9 mouse cellular contexts compared by ENCODE assay signal in genomic region chr5:35033068-35033467, GRCm38 (mm10). TPM values are rescaled to one million over a fixed set of nuclear protein-coding genes. Genes with fewer than 3 reads are reported as not detected.
DNase-seq lines count a peak whose midpoint lies in the region; ATAC-seq and TF ChIP-seq lines count a peak whose summit lies in the region.
"Had no signal": no experiment of that assay in that cellular context is flagged by ENCODE, and none has a peak within 500 bp of the region (broad histone marks: within the 10 kb centered on the region; RNA-seq: fewer than 3 reads in every experiment).

No protein-coding gene starts in this region.

- no peak overlapping the region for H3K4me3 ChIP-seq in heart, adult 2 months
- H3K4me3 ChIP-seq in megakaryocyte, embryonic 14.5 days (replicated peaks), result peak overlapping the region; percentile 31

- 64% methylated on average over 5 of the region's 5 CpGs for WGBS in heart, adult 2 months

- DNase-seq in heart, adult 2 months, result no peak
- no peak for DNase-seq in heart, adult 18-20 months
- DNase-seq in 416B (ENCODE audit: low read depth), result peak; percentile 50
- no peak for DNase-seq in ovary, postnatal 14 days (ENCODE audit: low spot score)
- DNase-seq in frontal cortex, postnatal 10 days (ENCODE audit: low spot score in 2 of 2), result no peak
- DNase-seq in cerebellum, adult 9-11 months, result no peak

- TF ChIP-seq CTCF in heart, adult 2 months (IDR thresholded peaks at IDR 0.05), result peak; percentile 39

- H3K4me1 ChIP-seq in heart, adult 2 months (ENCODE audit: control insufficient read depth, insufficient read depth, low read length), result peaks cover 18% of the 10 kb centered on the region
- peaks cover 99% of the 10 kb centered on the region for H3K4me1 ChIP-seq in megakaryocyte, embryonic 14.5 days

- H3K27me3 ChIP-seq in heart, adult 2 months (ENCODE audit: control insufficient read depth, insufficient read depth, low read length), result no peaks in the 10 kb centered on the region
- H3K27me3 ChIP-seq in megakaryocyte, embryonic 14.5 days (replicated peaks), result no peaks in the 10 kb centered on the region
- H3K27me3 ChIP-seq: Patski had no signal

- no peak overlapping the region for H3K27ac ChIP-seq in heart, adult 2 months

- intact Hi-C loops in heart, adult 2 months (cut with DNase I), result no loop called here

- H3K79me2 ChIP-seq in heart, adult 2 months (replicated peaks; ENCODE audit: control insufficient read depth, insufficient read depth, low read length), result no peaks in the 10 kb centered on the region

- no peaks in the 10 kb centered on the region for H3K36me3 ChIP-seq in heart, adult 2 months (ENCODE audit: control insufficient read depth, insufficient read depth, low read length)
- peaks cover 84% of the 10 kb centered on the region for H3K36me3 ChIP-seq in megakaryocyte, embryonic 14.5 days (replicated peaks; ENCODE audit: low read length)

- no peak overlapping the region for H3K9ac ChIP-seq in heart, adult 2 months (ENCODE audit: low read depth, low read length)

- no peak for TF ChIP-seq POLR2A in heart, adult 2 months (IDR thresholded peaks at IDR 0.05; ENCODE audit: insufficient read depth, low read depth, low read length)

- ATAC-seq in granulocyte monocyte progenitor cell, adult 5-6 weeks (replicated peaks; ENCODE audit: poor library complexity, severe bottlenecking), result 0 out of 2 replicates have a peak, but pooled peaks have one; percentile 26
- ATAC-seq: Patski had no signal

- TF ChIP-seq EP300 in heart, adult 2 months (IDR thresholded peaks at IDR 0.05; ENCODE audit: insufficient read depth, low read depth, low read length), result no peak

- no peaks in the 10 kb centered on the region for H3K9me3 ChIP-seq in megakaryocyte, embryonic 14.5 days

RNA-seq across cellular contexts. Expression of gene Hgfac, which starts 8.2 kb away (rescaled TPM):
- under 1 TPM; 0.47 to 0.96 TPM for total RNA-seq in heart, adult 2 months (2021)
- polyA plus RNA-seq in heart, adult 2 months (2012; rRNA removed), result 0.94 and 1.3 TPM in 2 replicates
- under 1 TPM; 0.20 to 0.64 TPM for total RNA-seq in heart, adult 18-20 months (2021)
- total RNA-seq in granulocyte monocyte progenitor cell, adult 5-6 weeks (2014; fragmentation: Nextera tagmentation), result 1.2 TPM in 1 of 2 replicates, not detected in the other
- total RNA-seq in granulocyte monocyte progenitor cell, adult 5-6 weeks (2017), result 0.15 TPM in 1 of 2 replicates, not detected in the other
- 11.0 and 19.7 TPM in 2 replicates for polyA plus RNA-seq in megakaryocyte, embryonic 14.5 days (2012; ENCODE audit: insufficient read depth, low replicate concordance)

RNA-seq across cellular contexts. Expression of gene Dok7, which starts 23.5 kb away (rescaled TPM):
- total RNA-seq in heart, adult 2 months (2021), result 10 to 100 TPM; 34.9 to 35.6 TPM
- 23.8 and 25.4 TPM in 2 replicates for polyA plus RNA-seq in heart, adult 2 months (2012; rRNA removed)
- total RNA-seq in heart, adult 18-20 months (2021), result 10 to 100 TPM; 33.2 to 35.2 TPM
- not detected in 2 replicates for total RNA-seq in granulocyte monocyte progenitor cell, adult 5-6 weeks (2014; fragmentation: Nextera tagmentation)
- not detected in 2 replicates for total RNA-seq in granulocyte monocyte progenitor cell, adult 5-6 weeks (2017)
- polyA plus RNA-seq in megakaryocyte, embryonic 14.5 days (2012; ENCODE audit: insufficient read depth, low replicate concordance), result 1.1 and 4.5 TPM in 2 replicates

Comparison
In these comparisons a context has a peak if more than half of its experiments do, and no peak if none do; other contexts are left out.
1. RNA of gene Dok7, which starts 23.5 kb away (total RNA-seq): 34.9 to 35.6 TPM in heart, adult 2 months and 33.2 to 35.2 TPM in heart, adult 18-20 months; not detected in granulocyte monocyte progenitor cell, adult 5-6 weeks; every median in the first group is over 10 times any median in the second.